Mouse (Mus musculus) liver, postnatal 0 days (tissue): Measurements from ENCODE around the gene Ppp2r5b. TPM values are rescaled to one million over a fixed set of nuclear protein-coding genes. Genes with fewer than 3 reads are reported as not detected.

Experiments used
- ATAC-seq: fragments of 200-750 bp; cut with Nextera tagmentation; 2 replicates; pipeline ENCODE4 v1.8.0; 2017; ENCODE audit warnings: mild to moderate bottlenecking, moderate library complexity
- DNase-seq: peaks from one replicate; pipeline ENCODE4 v3.0.0-alpha.2; 2016
- H3K27ac ChIP-seq: fragments of 300-500 bp; sonication (generic); 2 replicates; pipeline ENCODE4 v1.5.1; 2014; ENCODE audit warnings: antibody characterized with exemption, moderate library complexity, mild to moderate bottlenecking, low read depth
- H3K27me3 ChIP-seq: fragments of 300-500 bp; sonication (generic); 2 replicates; pipeline ENCODE4 v1.6.1; 2014; ENCODE audit warnings: low read length, control low read depth, mixed read lengths; ENCODE audit not compliant: insufficient read depth
- H3K36me3 ChIP-seq: fragments of 300-500 bp; sonication (generic); replicated peaks from 2 replicates; pipeline ENCODE4 v1.6.1; 2014; ENCODE audit warnings: mild to moderate bottlenecking, control low read depth, low read length, moderate library complexity, mixed read lengths; ENCODE audit not compliant: insufficient read depth
- H3K4me1 ChIP-seq: fragments of 300-500 bp; sonication (generic); 2 replicates; pipeline ENCODE4 v1.6.1; 2014; ENCODE audit warnings: antibody characterized with exemption, mild to moderate bottlenecking, control low read depth; ENCODE audit not compliant: insufficient read depth
- H3K4me2 ChIP-seq: fragments of 300-500 bp; sonication (generic); 2 replicates; pipeline ENCODE4 v1.6.1; 2014; ENCODE audit warnings: low read depth, mild to moderate bottlenecking, low read length, moderate library complexity, mixed read lengths
- H3K4me3 ChIP-seq: fragments of 300-500 bp; sonication (generic); 2 replicates; pipeline ENCODE4 v1.5.1; 2014; ENCODE audit warnings: low read depth, low read length
- H3K9ac ChIP-seq: fragments of 300-500 bp; sonication (generic); replicated peaks from 2 replicates; pipeline ENCODE4 v1.6.1; 2014; ENCODE audit warnings: mild to moderate bottlenecking, moderate library complexity
- H3K9me3 ChIP-seq: fragments of 300-500 bp; sonication (generic); 2 replicates; pipeline ENCODE4 v1.6.1; 2016; ENCODE audit warnings: mild to moderate bottlenecking, control low read depth, low read length, mixed read lengths
- CTCF ChIP-seq: sonication (generic); IDR thresholded peaks from 2 replicates; pipeline ENCODE4 v1.5.1; 2016; ENCODE audit warnings: antibody characterized with exemption, low read depth
- EP300 ChIP-seq: IDR thresholded peaks from 2 replicates; pipeline ENCODE4 v1.6.1; 2016; ENCODE audit warnings: antibody characterized with exemption, low read depth, mild to moderate bottlenecking
- WGBS: fragments of 180-500 bp; shearing (Covaris S2); extraction: QIAGEN DNeasy Blood & Tissue Kit; methylation state at CpG from one replicate; pipeline ENCODE4 v1.1.7; 2014; ENCODE audit not compliant: insufficient replicate concordance; 5-methylcytosine and 5-hydroxymethylcytosine counted together
- polyA plus RNA-seq: library from polyadenylated mRNA; unstranded; fragments of >200 nt; fragmentation: Nextera tagmentation; extraction: Ambion mirVana; gene quantifications from 2 replicates; pipeline ENCODE4 v1.2.1, GENCODE M21; 2015

Ppp2r5b gene
- polyA plus RNA-seq, 1 experiment from 2014 or later, result 3.8 TPM

DNA sequence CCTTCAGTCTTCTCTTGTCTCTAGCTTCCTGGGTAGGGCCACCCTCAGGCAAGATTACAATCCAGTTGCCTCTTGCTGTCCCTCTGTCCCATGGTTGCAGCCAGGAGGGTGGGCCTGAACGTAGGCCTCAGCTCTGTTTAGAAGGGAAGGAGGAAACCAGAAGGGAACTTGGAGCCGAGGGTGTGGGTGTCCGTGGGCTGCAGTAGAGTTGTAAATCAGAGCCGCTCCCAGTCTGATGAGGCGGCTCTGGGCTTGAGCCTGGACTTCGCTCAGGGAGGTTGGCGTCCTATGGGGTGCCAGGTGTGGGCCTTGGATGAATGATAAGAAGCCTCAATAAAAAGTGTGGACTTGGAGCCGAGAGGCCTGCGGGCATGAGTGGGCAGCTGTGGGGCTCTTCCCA lies 28.5 kb upstream of the Ppp2r5b start:
- Histone ChIP-seq H3K4me2 (peak overlapping the region; percentile 69), H3K4me3 (peak overlapping the region; percentile 53), H3K27ac (peak overlapping the region; percentile 83), H3K9me3 (no peaks in the 10 kb centered on the region), H3K36me3 (peaks cover 23% of the 10 kb centered on the region), H3K9ac (peak overlapping the region; percentile 71), H3K4me1 (peaks cover 24% of the 10 kb centered on the region), H3K27me3 (no peaks in the 10 kb centered on the region)
- 41% methylated on average over 9 of the region's 9 CpGs for WGBS
- DNase-seq (no peak), ATAC-seq (no peak)
- TF ChIP-seq EP300, result no peak
- no peak for TF ChIP-seq CTCF

DNA sequence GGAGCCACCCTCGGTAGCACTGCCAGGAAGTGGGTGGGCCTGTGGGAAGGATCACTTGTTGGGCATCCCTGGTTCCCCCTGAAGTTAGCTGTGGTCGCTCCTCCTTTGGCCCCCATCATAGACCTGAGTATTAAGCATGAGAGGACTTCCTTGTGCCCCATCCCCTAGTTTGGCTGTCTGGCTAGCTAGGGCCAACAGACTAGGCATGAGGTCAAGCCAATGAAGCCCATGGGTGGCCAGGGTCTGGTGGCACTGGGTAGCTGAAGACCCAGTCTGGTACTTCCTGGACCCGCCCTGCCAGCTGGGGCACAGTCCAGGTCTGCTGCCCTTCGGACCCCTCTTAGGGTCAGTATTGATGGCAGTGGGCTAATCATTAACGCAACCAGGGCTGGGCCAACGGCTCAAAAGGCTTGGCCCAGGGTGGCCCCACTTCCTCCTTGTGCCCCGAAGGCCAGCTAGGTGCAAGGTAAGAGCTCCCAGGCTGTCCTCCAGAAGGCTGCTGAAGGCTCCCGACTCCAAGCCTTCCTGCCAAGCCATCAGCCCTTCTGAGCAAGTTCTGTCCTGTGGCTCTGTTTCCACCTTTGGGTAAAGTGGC lies 27.3 kb upstream of the Ppp2r5b start:
- Histone ChIP-seq H3K9ac (peak overlapping the region; percentile 71), H3K4me3 (peak overlapping the region; percentile 53), H3K4me1 (peaks cover 18% of the 10 kb centered on the region), H3K27me3 (no peaks in the 10 kb centered on the region), H3K36me3 (peaks cover 35% of the 10 kb centered on the region), H3K4me2 (peak overlapping the region; percentile 69), H3K27ac (peak overlapping the region; percentile 83), H3K9me3 (no peaks in the 10 kb centered on the region)
- ATAC-seq (peak; percentile 85), DNase-seq (peak; percentile 78)
- no peak for TF ChIP-seq CTCF
- TF ChIP-seq EP300, result no peak
- 57% methylated on average over 8 of the region's 8 CpGs for WGBS

DNA sequence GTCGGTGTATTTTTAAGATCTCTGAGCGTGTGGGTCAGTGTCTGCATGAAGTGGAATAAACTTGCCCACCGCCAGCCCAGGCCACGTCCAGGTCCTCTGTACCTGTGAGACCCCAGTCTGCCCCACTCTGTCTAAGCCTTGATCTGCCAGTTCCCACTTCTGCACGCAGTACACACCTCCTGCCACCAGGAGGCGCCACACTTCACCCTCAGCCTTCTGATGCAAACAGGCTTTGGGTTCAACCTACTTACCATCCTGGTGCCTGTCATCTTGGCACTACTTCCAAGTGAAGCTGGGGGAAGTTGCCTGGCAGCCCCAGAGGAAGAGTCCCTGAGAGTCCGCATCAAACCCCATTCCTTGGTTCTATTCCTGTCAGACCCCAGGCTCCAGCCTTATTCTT lies 26.6 kb upstream of the Ppp2r5b start:
- Histone ChIP-seq H3K4me1 (peaks cover 16% of the 10 kb centered on the region), H3K27ac (peak overlapping the region; percentile 83), H3K36me3 (peaks cover 42% of the 10 kb centered on the region), H3K9ac (no peak overlapping the region), H3K4me3 (no peak overlapping the region), H3K27me3 (no peaks in the 10 kb centered on the region), H3K9me3 (no peaks in the 10 kb centered on the region), H3K4me2 (no peak overlapping the region)
- ATAC-seq (0 out of 2 replicates have a peak, but pooled peaks have one; percentile 10), DNase-seq (peak; percentile 89)
- TF ChIP-seq CTCF (peak; percentile 99), EP300 (no peak)
- 54% methylated on average over 7 of the region's 7 CpGs for WGBS

DNA sequence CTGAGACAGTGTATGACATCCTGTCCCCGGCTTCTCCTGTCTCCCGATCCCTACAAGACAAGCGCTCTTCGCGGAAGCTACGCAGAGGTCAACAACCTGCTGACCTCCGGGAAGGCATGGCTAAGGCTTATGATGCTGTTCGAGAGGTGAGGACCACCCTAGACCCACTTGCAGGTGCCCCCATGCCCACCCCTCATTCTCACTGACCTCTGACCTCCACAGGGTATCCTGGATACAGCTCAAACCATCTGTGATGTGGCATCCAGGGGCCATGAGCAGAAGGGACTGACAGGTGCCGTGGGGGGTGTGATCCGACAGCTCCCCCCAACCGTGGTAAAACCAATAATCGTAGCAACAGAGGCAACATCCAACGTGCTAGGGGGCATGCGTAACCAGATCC lies 25.7 kb upstream of the Ppp2r5b start:
- H3K36me3 ChIP-seq, result peaks cover 51% of the 10 kb centered on the region

GRCm38 (mm10) chr19:6260946-6261345 lies 25.3 kb upstream of the Ppp2r5b start:
- TF ChIP-seq CTCF (peak; percentile 58), EP300 (no peak)
- 78% methylated on average over 4 of the region's 4 CpGs for WGBS
- no peaks in the 10 kb centered on the region for H3K9me3 ChIP-seq
- H3K9ac ChIP-seq, result no peak overlapping the region
- H3K4me1 ChIP-seq, result peaks cover 16% of the 10 kb centered on the region
- no peak for ATAC-seq
- H3K4me3 ChIP-seq, result no peak overlapping the region
- H3K27me3 ChIP-seq, result no peaks in the 10 kb centered on the region
- no peak for DNase-seq
- no peak overlapping the region for H3K4me2 ChIP-seq
- H3K27ac ChIP-seq, result no peak overlapping the region
- H3K36me3 ChIP-seq, result peaks cover 55% of the 10 kb centered on the region

More for the DNA sequence above, 25.7 kb upstream of the Ppp2r5b start:
- no peak for ATAC-seq
- Histone ChIP-seq H3K4me1 (peaks cover 16% of the 10 kb centered on the region), H3K9ac (no peak overlapping the region), H3K4me3 (no peak overlapping the region), H3K27ac (no peak overlapping the region), H3K4me2 (no peak overlapping the region), H3K9me3 (no peaks in the 10 kb centered on the region), H3K27me3 (no peaks in the 10 kb centered on the region)
- no peak for DNase-seq
- 93% methylated on average over 14 of the region's 14 CpGs for WGBS
- TF ChIP-seq EP300 (no peak), CTCF (no peak)

- H3K27me3 ChIP-seq, result no peaks in the 10 kb centered on the region
- ATAC-seq, result no peak
- H3K9ac ChIP-seq, result no peak overlapping the region
- no peak overlapping the region for H3K27ac ChIP-seq
- TF ChIP-seq CTCF, result peak; percentile 40
- no peak for TF ChIP-seq EP300
- H3K4me1 ChIP-seq, result peaks cover 13% of the 10 kb centered on the region
- no peak for DNase-seq
- 80% methylated on average over 2 of the region's 2 CpGs for WGBS
- no peaks in the 10 kb centered on the region for H3K9me3 ChIP-seq
- no peak overlapping the region for H3K4me3 ChIP-seq
- no peak overlapping the region for H3K4me2 ChIP-seq
- peaks cover 60% of the 10 kb centered on the region for H3K36me3 ChIP-seq
Measured at GRCm38 (mm10) chr19:6260428-6260827, 24.8 kb upstream of the Ppp2r5b start.

- no peak for TF ChIP-seq EP300
- no peak for TF ChIP-seq CTCF
Measured at GRCm38 (mm10) chr19:6253021-6253420, 17.3 kb upstream of the Ppp2r5b start.

More at GRCm38 (mm10) chr19:6253021-6253420, 17.3 kb upstream of the Ppp2r5b start:
- DNase-seq (no peak), ATAC-seq (no peak)
- Histone ChIP-seq H3K27me3 (no peaks in the 10 kb centered on the region), H3K27ac (no peak overlapping the region), H3K9me3 (no peaks in the 10 kb centered on the region), H3K9ac (no peak overlapping the region), H3K4me1 (no peaks in the 10 kb centered on the region), H3K4me2 (no peak overlapping the region), H3K36me3 (peaks cover 90% of the 10 kb centered on the region), H3K4me3 (no peak overlapping the region)
- WGBS, result 76% methylated on average over 4 of the region's 4 CpGs
